Mouse (Mus musculus): ENCODE results near the gene Homer2.

DNA sequence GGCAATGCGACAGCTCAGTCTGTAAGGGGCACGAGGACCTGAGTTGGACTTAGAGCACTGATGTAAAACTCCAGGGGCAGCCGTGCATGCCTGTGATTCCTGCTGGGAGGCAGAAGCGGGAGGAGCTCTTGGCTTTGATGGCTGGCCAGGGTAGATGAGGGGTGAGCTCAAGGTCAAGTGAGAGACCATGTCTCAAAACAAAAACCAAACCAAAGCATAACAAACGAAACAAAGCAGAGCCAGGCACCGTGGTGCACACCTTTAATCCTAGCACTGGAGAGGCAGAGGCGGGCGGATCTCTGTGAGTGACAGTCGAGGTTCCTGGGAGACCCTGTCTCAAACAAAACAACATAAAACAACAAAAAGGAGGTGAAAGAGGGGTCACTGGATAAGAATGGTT is 92.3 kb downstream of the Homer2 start:
- TF ChIP-seq GATA1 (IDR thresholded peaks at IDR 0.05; ENCODE audit: borderline replicate concordance, low read length) (no peak), FLI1 (IDR thresholded peaks at IDR 0.05; ENCODE audit: low read length) (no peak)

Data from megakaryocyte, embryonic 14.5 days (primary cell).